Mouse (Mus musculus): Measurements from ENCODE around the gene Supt20.

Gene Supt20

GRCm38 (mm10) chr3:54692202-54693055 is at the start of gene Supt20:
Gene Supt20 (plus strand): TSS chr3:54692807.
- peak; percentile 91 for DNase-seq (ENCODE audit: low read depth)

- no peak for DNase-seq (ENCODE audit: low read depth)
Measured at GRCm38 (mm10) chr3:54642851-54643250, 49.8 kb upstream of the Supt20 start.

GRCm38 (mm10) chr3:54647583-54647982 is 45.0 kb upstream of the Supt20 start:
- DNase-seq (ENCODE audit: low read depth) = no peak

GRCm38 (mm10) chr3:54651576-54651975 is 41.0 kb upstream of the Supt20 start:
- no peak for DNase-seq (ENCODE audit: low read depth)

GRCm38 (mm10) chr3:54654169-54654568 is 38.4 kb upstream of the Supt20 start:
- no peak for DNase-seq (ENCODE audit: low read depth)

GRCm38 (mm10) chr3:54657090-54657489 is 35.5 kb upstream of the Supt20 start:
- no peak for DNase-seq (ENCODE audit: low read depth)

GRCm38 (mm10) chr3:54657888-54658626 is 34.5 kb upstream of the Supt20 start:
- DNase-seq (ENCODE audit: low read depth) = no peak

GRCm38 (mm10) chr3:54659736-54660135 is 32.9 kb upstream of the Supt20 start:
- DNase-seq (ENCODE audit: low read depth) = no peak

- DNase-seq (ENCODE audit: low read depth) = no peak
Measured at GRCm38 (mm10) chr3:54662411-54662810, 30.2 kb upstream of the Supt20 start.

GRCm38 (mm10) chr3:54668141-54668540 is 24.5 kb upstream of the Supt20 start:
- DNase-seq (ENCODE audit: low read depth) = no peak

GRCm38 (mm10) chr3:54668722-54669121 is 23.9 kb upstream of the Supt20 start:
- DNase-seq (ENCODE audit: low read depth) = no peak

GRCm38 (mm10) chr3:54669559-54669958 is 23.0 kb upstream of the Supt20 start:
- DNase-seq (ENCODE audit: low read depth) = no peak

GRCm38 (mm10) chr3:54672111-54672510 is 20.5 kb upstream of the Supt20 start:
- DNase-seq (ENCODE audit: low read depth) = no peak

GRCm38 (mm10) chr3:54672557-54673529 is 19.8 kb upstream of the Supt20 start:
- DNase-seq (ENCODE audit: low read depth) = no peak

- no peak for DNase-seq (ENCODE audit: low read depth)
Measured at GRCm38 (mm10) chr3:54676818-54677217, 15.8 kb upstream of the Supt20 start.

GRCm38 (mm10) chr3:54681310-54682204 is 11.1 kb upstream of the Supt20 start:
- DNase-seq (ENCODE audit: low read depth) = no peak

GRCm38 (mm10) chr3:54685202-54685601 is 7.4 kb upstream of the Supt20 start:
- DNase-seq (ENCODE audit: low read depth) = no peak

- no peak for DNase-seq (ENCODE audit: low read depth)
Measured at GRCm38 (mm10) chr3:54687245-54687644, 5.4 kb upstream of the Supt20 start.

GRCm38 (mm10) chr3:54689091-54689490 is 3.5 kb upstream of the Supt20 start:
- DNase-seq (ENCODE audit: low read depth) = no peak

GRCm38 (mm10) chr3:54693056-54693415 is 429 bp downstream of the Supt20 start:
- peak; percentile 52 for DNase-seq (ENCODE audit: low read depth)

- DNase-seq (ENCODE audit: low read depth) = no peak
Measured at GRCm38 (mm10) chr3:54699759-54700301, 7.2 kb downstream of the Supt20 start.

All from c-Kit-positive CD71-positive TER-119-negative erythroid progenitor cells, embryonic 14.5 days (primary cell).